Mouse (Mus musculus) forebrain, postnatal 0 days (tissue): ENCODE results near the gene Fzd9. TPM values are rescaled to one million over a fixed set of nuclear protein-coding genes. Genes with fewer than 3 reads are reported as not detected.

Experiments used
- ATAC-seq: fragments of 200-750 bp; cut with Nextera tagmentation; 2 replicates; pipeline ENCODE4 v1.8.0; 2017; ENCODE audit warnings: mild to moderate bottlenecking, moderate library complexity
- DNase-seq: peaks from one replicate; pipeline ENCODE4 v3.0.0-alpha.2; 2015
- H3K27ac ChIP-seq: fragments of 300-500 bp; sonication (generic); 2 replicates; pipeline ENCODE4 v1.5.1; 2014; ENCODE audit warnings: low read depth, mild to moderate bottlenecking, antibody characterized with exemption, low read length, moderate library complexity, mixed read lengths
- H3K27me3 ChIP-seq: fragments of 300-500 bp; sonication (generic); 2 replicates; pipeline ENCODE4 v1.6.1; 2014; ENCODE audit warnings: mild to moderate bottlenecking, low read length, mixed read lengths; ENCODE audit not compliant: insufficient read depth
- H3K36me3 ChIP-seq: fragments of 300-500 bp; sonication (generic); 2 replicates; pipeline ENCODE4 v1.6.1; 2014; ENCODE audit warnings: mild to moderate bottlenecking, moderate library complexity; ENCODE audit not compliant: insufficient read depth
- H3K4me1 ChIP-seq: fragments of 300-500 bp; sonication (generic); 2 replicates; pipeline ENCODE4 v1.6.1; 2014; ENCODE audit warnings: antibody characterized with exemption; ENCODE audit not compliant: insufficient read depth
- H3K4me2 ChIP-seq: fragments of 300-500 bp; sonication (generic); 2 replicates; pipeline ENCODE4 v1.6.1; 2014; ENCODE audit warnings: low read depth, mild to moderate bottlenecking, moderate library complexity
- H3K4me3 ChIP-seq: fragments of 300-500 bp; sonication (generic); 2 replicates; pipeline ENCODE4 v1.5.1; 2014; ENCODE audit warnings: low read depth, low read length, mixed read lengths
- H3K9ac ChIP-seq: fragments of 300-500 bp; sonication (generic); 2 replicates; pipeline ENCODE4 v1.6.1; 2014; ENCODE audit warnings: mild to moderate bottlenecking
- H3K9me3 ChIP-seq: fragments of 300-500 bp; sonication (generic); 2 replicates; pipeline ENCODE4 v1.6.1; 2016; ENCODE audit warnings: low read length
- CTCF ChIP-seq: sonication (generic); IDR thresholded peaks from 2 replicates; pipeline ENCODE4 v1.5.1; 2016; ENCODE audit warnings: antibody characterized with exemption, control low read depth, low read depth
- WGBS: fragments of 180-500 bp; shearing (Covaris S2); extraction: QIAGEN DNeasy Blood & Tissue Kit; methylation state at CpG from one replicate; pipeline ENCODE4 v1.1.7; 2014; 5-methylcytosine and 5-hydroxymethylcytosine counted together
- polyA plus RNA-seq: library from polyadenylated mRNA; unstranded; fragments of >200 nt; fragmentation: Nextera tagmentation; extraction: Ambion mirVana; gene quantifications from 2 replicates; pipeline ENCODE4 v1.2.1, GENCODE M21; 2015
- total RNA-seq: library from RNA; depleted of rRNA; stranded (reverse); fragments of >200 nt; gene quantifications from 2 replicates; pipeline ENCODE4 v1.2.3, GENCODE M21; 2014

Gene Fzd9
- total and polyA plus RNA-seq, 2 experiments from 2014 or later, result 16.5 to 16.6 TPM

- ATAC-seq, result peak; percentile 93
- 10% methylated on average over 17 of the region's 17 CpGs for WGBS
Observed at GRCm38 (mm10) chr5:135263866-135264503, 13.0 kb upstream of the Fzd9 start.

GRCm38 (mm10) chr5:135258280-135259150 is 7.5 kb upstream of the Fzd9 start:
- Histone ChIP-seq H3K27me3 (no peaks in the 10 kb centered on the region), H3K36me3 (no peaks in the 10 kb centered on the region), H3K9ac (peak overlapping the region; percentile 51), H3K4me1 (no peaks in the 10 kb centered on the region), H3K9me3 (no peaks in the 10 kb centered on the region), H3K27ac (peak overlapping the region; percentile 64), H3K4me2 (peak overlapping the region; percentile 49), H3K4me3 (peak overlapping the region; percentile 16)
- TF ChIP-seq CTCF, result no peak; the same call in 1 of the 2 replicates
- WGBS, result 8% methylated on average over 30 of the region's 30 CpGs
- ATAC-seq, result peak; percentile 68
- peak; percentile 64 for DNase-seq

More at GRCm38 (mm10) chr5:135263866-135264503, 13.0 kb upstream of the Fzd9 start:
- H3K4me2 ChIP-seq, result no peak overlapping the region
- no peaks in the 10 kb centered on the region for H3K36me3 ChIP-seq
- TF ChIP-seq CTCF, result no peak
- peak; percentile 63 for DNase-seq
- peak overlapping the region; percentile 50 for H3K27ac ChIP-seq
- no peaks in the 10 kb centered on the region for H3K9me3 ChIP-seq
- no peaks in the 10 kb centered on the region for H3K4me1 ChIP-seq
- no peak overlapping the region for H3K4me3 ChIP-seq
- H3K9ac ChIP-seq, result no peak overlapping the region
- no peaks in the 10 kb centered on the region for H3K27me3 ChIP-seq

- no peak for ATAC-seq
- no peak overlapping the region for H3K9ac ChIP-seq
- no peaks in the 10 kb centered on the region for H3K27me3 ChIP-seq
- H3K4me3 ChIP-seq, result no peak overlapping the region
- no peaks in the 10 kb centered on the region for H3K9me3 ChIP-seq
- no peak for DNase-seq
- TF ChIP-seq CTCF, result peak; percentile 36
- H3K4me1 ChIP-seq, result no peaks in the 10 kb centered on the region
- H3K27ac ChIP-seq, result peak overlapping the region; percentile 64
- H3K36me3 ChIP-seq, result no peaks in the 10 kb centered on the region
- H3K4me2 ChIP-seq, result no peak overlapping the region
- WGBS, result 79% methylated on average over 12 of the region's 12 CpGs
Observed at GRCm38 (mm10) chr5:135257559-135257958, 6.5 kb upstream of the Fzd9 start.

GRCm38 (mm10) chr5:135256166-135256565 is 5.1 kb upstream of the Fzd9 start:
- Histone ChIP-seq H3K9me3 (no peaks in the 10 kb centered on the region), H3K27me3 (no peaks in the 10 kb centered on the region), H3K9ac (no peak overlapping the region), H3K4me2 (no peak overlapping the region), H3K4me3 (no peak overlapping the region), H3K27ac (no peak overlapping the region), H3K4me1 (no peaks in the 10 kb centered on the region), H3K36me3 (no peaks in the 10 kb centered on the region)
- WGBS, result 88% methylated on average over 3 of the region's 3 CpGs
- DNase-seq (no peak), ATAC-seq (no peak)
- TF ChIP-seq CTCF, result no peak

GRCm38 (mm10) chr5:135253741-135254401 is 2.8 kb upstream of the Fzd9 start:
- Histone ChIP-seq H3K4me2 (no peak overlapping the region), H3K4me3 (no peak overlapping the region), H3K27ac (peak overlapping the region; percentile 0; the same call in 1 of the 2 replicates), H3K36me3 (no peaks in the 10 kb centered on the region), H3K9ac (no peak overlapping the region), H3K4me1 (0 out of 2 replicates have a peak, but pooled peaks cover under 1% of the 10 kb centered on the region), H3K27me3 (no peaks in the 10 kb centered on the region), H3K9me3 (no peaks in the 10 kb centered on the region)
- WGBS, result 2% methylated on average over 12 of the region's 12 CpGs
- DNase-seq (peak; percentile 62), ATAC-seq (peak; percentile 34)
- TF ChIP-seq CTCF, result no peak

- H3K4me3 ChIP-seq, result peak overlapping the region; percentile 65
- 0 out of 2 replicates have a peak, but pooled peaks cover 4% of the 10 kb centered on the region for H3K4me1 ChIP-seq
- H3K27ac ChIP-seq, result peak overlapping the region; percentile 54
- peak overlapping the region; percentile 63 for H3K9ac ChIP-seq
- H3K36me3 ChIP-seq, result peaks cover 12% of the 10 kb centered on the region
- H3K4me2 ChIP-seq, result peak overlapping the region; percentile 95
- no peaks in the 10 kb centered on the region for H3K27me3 ChIP-seq
- WGBS, result 1% methylated on average over 75 of the region's 92 CpGs
- DNase-seq, result peak; percentile 21
- no peaks in the 10 kb centered on the region for H3K9me3 ChIP-seq
- peak; percentile 55 for ATAC-seq
- TF ChIP-seq CTCF, result no peak
Observed at GRCm38 (mm10) chr5:135250186-135251078, 598 bp downstream of the Fzd9 start.
